Mouse (Mus musculus) liver (tissue): ENCODE measurements at regions not wholly inside any gene's neighbourhood (a gene's known extent, or its start where the extent isn't known, plus 50 kb on each side); places are given as distances from the start of the nearest gene placed in this dataset.

Experiments used
- DNase-seq: peaks from one replicate; pipeline ENCODE4 v3.0.0-alpha.2; 2020; ENCODE audit warnings: mixed read lengths

DNA sequence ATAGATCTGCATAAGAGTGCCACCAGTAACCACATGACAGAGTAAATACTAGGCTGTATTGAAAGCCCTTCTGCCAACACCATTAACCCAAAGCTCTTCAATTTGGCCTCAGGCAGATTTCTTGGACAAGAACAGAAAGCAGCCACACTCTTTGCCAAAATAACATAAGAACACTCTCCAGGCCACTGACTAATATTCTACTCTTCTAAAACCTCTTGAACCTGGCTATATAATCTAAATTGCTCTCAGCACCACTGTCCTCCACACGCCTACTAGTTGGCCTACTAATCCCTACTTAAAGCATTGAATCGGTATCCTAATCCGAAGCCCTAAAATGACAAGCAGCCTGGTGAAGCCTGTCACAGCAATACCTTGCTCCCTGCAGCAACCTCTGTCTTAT, 467.5 kb downstream of the 1700129C05Rik start:
- no peak for DNase-seq

DNA sequence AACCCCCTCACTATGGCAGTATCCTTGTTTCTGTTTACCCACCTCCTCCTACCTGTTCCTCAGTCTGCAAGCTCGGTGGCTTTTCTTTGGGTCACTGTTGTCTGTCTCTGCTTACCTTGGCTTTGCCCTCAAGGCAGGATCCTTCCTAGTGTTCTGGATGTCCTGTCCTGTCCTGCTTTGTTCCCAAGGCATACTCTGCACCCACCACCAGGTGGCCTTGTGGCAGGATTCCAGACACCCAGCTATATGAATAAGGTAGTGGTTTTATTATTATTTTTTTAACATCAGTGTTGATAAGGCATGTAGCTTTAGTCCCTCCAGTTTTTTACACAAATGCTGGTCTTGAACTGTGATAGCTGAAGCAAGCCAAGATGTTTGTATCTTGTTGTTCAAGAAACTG, 478.7 kb downstream of the 1700129C05Rik start:
- no peak for DNase-seq

DNA sequence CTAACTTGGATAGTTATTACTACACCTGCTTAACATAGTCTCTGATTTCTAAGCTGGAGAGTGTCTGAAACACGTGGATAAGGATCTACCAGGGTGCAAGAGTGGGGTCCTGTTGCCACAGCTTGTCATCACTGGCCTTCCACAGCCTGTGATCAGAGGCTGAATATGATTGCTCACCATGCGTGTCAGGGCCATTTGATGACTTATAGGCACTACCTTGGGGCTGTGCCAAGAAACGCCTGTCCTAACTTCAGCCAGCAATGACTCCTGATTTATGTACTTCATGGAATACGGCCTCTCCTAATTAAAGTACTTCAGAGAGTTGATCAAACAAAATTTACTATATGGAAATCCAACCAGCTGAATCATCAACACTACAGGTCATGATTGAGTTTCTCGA, 480.1 kb downstream of the 1700129C05Rik start:
- DNase-seq: no peak

DNA sequence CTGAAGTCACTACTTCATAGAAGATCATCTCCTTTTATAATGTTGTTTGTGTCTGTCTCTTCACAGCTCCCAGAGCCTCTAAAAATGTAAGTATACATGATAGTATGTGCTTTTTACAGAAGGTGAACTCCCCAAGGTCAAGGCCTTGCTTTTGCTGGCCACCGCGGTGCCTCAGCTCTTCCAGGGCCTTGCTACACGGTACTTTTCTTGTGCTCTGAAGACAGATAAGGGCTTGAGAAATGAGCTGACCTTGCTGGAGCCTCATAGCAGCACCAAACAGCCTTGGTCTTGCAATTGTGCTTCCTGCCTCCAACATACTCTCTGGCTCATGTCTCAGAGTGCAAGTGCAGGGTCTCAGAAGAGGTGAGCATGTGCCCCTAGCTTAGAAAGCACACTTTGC, 481.3 kb downstream of the 1700129C05Rik start:
- DNase-seq: no peak

DNA sequence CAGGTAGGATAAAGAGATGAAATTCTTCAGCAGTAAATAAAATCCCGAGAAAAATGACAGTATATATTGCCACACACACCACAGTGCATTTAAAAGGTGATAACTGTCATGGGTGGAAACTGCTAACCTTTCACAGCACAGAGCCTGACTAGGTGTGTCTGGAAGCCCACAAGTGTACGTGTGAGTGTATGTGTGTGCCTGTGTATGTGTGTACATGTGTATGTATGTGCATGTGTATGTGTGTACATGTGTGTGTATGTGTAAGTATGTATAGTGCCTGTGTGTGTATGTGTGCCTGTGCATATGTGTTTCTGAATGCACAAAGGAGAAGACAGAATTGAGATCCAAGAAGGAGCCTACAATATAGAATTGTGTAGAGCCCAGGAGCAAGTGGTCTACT, 485.4 kb downstream of the 1700129C05Rik start:
- no peak for DNase-seq

DNA sequence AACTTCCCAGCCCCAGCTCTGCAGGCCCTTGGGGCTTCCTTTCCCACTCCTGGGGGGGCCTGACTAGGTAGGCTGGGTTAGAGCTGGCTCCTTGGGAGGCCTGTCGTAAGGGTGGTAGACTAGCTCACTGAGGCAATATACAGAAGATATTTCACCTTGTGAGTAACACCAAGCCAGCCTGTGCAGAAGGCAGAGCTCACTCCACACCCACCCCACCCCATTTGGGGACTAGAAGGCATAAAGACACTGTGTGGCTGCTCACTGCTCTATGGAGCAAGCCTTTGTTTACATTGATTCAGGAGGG, 485.8 kb downstream of the 1700129C05Rik start:
- no peak for DNase-seq

DNA sequence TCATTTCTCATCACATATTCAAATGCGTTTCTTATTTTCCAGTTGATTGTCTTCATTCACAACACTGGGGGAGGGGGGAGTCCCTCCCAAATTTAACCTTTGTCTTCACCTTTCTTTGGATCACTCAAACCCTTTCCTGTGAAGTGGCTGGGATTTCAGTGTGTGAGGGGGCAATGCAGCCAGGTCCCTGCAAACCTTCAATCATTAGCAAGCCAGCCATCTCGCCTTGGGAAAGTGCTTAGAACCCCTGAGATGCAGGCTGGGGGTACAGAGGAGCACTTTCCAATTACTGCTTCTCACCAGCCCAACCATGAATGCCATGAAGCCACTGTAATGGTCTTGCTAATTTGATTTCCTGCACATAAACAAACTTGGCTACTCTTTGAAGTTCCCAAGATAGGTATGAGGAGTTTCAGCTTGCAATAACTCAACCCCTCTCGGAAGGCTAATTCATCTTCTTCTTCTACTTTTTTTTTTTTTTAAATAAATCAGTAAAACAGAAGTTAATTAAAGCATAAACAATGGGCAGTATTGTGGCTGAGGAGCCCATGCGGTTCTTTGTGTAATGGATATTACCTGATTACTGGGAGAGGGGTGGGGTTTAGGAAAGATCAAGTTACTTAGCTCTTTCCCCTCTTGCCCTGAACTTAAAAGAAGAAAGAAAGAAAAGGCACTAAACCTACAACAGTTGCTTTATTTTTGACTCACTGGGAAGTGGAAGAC, 486.3 kb downstream of the 1700129C05Rik start:
- DNase-seq: no peak

DNA sequence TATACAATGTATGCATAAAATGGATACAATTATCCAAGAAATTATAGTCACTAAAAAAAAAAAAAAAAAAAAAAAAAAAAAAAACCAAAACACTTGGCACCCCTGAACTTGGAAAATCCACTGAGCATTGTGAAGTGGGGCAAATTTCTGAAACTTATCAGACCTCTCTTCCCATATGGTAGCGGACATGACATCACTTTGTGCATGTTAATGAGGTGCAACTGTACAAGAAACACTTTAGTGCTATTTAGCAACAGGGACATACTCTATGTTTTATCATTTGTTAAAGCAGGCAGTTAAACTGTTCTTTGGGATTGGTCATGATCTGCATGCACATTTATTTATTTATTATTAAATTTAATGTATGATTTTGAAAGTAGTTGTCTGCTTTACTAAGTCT, 489.7 kb downstream of the 1700129C05Rik start:
- no peak for DNase-seq

DNA sequence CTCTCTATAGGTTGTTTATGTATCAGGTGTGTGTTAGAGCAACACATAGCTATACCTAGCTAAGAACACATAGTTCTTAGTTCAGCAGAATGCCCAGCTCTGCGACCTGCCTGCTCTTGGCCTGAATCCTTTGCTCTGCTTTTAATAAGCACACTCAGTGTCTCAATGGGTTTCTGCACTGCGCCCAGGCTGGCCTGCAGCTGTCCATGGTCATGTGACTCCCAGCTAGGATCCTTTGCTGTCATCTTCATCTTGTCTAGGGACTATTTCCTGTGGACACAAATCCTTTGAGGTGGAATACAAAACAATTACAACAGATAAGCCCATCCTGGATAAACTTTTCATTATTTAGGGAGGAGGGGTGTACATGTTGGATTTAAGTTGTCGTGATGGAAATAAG, 490.7 kb downstream of the 1700129C05Rik start:
- no peak for DNase-seq

DNA sequence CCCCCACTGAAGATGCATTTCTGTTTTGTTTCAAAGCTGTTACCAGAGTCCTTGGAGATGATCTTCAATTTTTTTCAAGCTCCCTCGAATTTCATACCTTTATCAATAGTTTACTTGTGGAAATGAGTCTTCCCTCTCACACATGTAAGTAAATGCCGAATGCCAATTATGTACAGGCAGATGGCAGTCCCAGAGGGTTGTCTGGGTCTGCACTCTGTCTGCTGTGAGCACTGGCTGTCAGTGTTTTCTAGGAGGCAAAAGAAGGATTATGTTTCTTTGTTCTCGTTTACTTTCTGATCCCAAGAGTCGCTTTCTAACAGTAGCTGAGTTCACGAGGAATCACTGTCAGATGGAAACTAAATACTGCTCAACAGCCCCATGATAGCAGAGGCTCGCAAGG, 491.5 kb downstream of the 1700129C05Rik start:
- DNase-seq: no peak

DNA sequence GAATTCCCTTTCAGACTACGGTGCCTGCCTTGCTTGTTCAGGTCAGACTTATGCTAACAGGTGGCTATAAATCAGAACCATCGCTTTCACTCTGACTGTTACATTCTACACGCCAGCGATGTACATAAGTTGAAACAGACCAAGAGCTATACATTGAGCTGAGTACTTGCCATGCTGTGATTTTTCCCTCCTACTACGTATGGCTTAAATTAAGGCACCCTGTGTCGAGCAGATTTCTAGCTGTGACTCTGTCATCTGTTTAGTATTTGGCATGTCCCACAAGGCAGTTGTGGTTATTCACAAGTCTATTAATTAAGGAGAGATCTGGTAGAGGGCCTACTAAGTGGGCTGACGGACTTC, 504.4 kb downstream of the 1700129C05Rik start:
- no peak for DNase-seq

DNA sequence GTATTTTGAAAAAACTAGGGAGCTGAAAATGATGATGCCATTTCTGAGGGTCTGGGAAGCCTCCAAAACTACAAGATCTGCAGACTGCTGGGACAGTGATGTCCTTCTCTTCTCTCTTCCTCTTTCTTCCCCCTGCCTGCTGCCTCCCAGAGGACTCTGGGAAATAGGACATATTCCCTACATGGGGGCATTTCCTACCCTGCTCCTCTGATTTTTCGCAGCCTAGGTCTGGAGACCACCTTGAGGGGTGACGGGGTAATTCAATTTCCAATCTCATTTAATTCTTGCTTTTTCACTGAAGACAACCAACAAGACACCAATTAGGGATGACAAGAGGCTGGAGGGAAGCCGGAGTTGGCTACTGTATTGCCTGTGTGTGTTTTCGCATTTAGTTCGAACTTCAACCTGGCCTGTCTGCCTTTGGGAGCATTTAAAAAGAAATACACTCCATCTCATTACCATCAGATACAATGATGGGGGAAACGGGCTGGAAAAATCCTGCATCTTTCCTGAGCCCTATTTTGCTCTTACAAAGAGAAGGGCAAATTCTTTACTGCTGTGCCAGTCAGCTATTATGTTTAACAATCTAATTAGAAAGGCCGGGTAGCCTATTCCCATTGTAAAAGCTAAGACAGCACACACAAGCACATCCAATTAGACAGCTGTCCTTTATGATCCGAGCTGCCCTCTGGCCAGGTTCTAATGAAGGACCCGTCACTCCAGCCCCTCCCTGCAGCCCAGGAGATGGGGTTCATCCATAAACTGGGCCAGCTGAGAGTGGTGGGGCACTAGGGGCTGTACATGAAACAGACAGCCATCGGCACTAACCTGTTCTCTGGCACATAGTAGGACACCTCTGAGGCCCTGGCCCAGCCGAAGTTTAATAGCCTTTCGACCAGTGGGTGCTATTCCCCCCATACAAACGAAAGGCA, 505.0 kb downstream of the 1700129C05Rik start:
- no peak for DNase-seq

DNA sequence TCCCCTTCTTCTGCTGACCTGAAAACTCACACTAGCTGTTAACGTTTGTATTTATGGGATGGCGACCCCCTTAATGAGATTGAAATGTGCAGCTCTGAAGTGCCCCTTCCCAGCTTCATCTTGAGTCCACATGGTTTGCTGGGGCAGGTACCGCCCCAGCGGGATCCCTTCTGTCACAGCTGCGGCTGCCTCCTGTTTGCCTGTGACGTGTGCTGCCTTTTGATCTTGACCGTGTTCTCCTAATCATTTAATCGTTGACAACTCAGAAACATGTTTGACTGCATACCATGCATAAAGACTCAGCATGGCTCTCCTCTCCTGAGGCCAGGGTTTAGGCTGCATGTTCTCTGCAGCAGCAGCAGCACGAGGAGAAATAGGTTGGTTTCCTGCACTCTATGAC, 511.5 kb downstream of the 1700129C05Rik start:
- no peak for DNase-seq

DNA sequence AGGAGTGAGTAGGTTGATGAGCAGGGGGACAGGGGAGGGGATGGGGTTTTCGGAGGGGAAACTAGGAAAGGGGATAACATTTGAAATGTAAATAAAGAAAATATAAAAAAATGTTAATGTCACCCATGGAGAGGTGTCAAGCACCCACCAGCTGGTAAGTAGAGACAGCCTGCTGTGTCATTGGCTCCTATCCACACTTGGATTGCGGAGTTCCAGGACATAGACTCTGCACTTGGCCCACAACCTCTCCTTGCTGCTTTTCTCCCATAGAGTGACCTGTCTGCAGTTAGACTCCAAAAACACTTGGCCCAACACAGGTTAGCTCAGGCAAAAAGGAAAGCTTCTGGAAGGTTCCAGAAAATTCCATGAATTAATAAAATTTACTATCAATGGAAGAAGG, 514.4 kb downstream of the 1700129C05Rik start:
- no peak for DNase-seq

DNA sequence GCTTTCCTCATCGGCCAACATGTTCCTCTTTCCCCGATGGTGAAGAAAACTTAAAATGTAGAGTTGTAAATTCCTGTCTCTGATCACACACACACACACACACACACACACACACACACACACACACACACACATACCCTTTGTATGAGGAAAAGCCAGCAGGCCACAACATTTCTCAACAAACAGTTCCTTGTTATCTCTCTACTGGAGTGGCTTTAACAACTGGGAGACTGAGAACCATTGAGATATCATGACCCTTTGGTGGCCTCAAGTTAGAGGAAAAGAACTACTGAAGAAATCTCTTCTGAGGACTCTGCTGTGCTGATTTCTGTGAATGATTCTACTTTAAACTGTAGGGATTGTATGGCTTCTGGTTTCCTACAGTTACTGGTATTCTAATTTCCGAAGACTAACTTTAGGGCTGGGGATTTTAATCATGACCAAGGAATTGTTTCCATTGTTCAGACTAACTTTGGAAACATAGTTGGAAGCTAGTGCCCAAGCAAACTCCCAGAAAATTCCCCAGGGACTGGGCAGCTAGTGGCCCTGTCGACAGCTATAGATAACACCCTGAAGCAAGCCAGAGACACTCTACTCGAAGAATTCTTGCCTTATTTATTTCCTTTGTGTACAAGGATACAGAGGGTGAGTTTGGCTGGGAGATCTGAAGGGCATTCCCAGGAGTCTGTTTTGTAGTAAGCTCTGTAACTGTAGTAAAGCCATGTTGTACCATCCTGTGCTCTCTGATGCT, 516.0 kb downstream of the 1700129C05Rik start:
- no peak for DNase-seq

DNA sequence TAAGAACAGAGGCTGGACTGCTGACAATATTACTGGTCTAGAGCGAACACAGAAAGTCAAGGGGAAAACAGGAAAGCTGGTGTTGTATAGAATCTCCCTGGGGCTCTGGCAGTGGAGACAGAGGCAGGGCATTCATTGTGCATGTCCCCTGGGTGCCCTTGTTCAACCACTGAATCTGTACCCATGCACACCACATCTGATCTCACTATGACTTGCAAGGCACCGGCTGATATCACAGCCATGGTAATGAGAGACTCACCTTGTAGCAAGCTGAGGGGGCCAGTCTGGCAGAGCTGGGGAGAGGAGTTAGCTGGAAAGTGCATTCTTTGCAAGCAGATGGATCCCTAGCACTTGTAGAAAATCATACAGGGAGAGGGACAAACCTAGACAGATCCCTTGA, 522.5 kb downstream of the 1700129C05Rik start:
- DNase-seq: no peak

DNA sequence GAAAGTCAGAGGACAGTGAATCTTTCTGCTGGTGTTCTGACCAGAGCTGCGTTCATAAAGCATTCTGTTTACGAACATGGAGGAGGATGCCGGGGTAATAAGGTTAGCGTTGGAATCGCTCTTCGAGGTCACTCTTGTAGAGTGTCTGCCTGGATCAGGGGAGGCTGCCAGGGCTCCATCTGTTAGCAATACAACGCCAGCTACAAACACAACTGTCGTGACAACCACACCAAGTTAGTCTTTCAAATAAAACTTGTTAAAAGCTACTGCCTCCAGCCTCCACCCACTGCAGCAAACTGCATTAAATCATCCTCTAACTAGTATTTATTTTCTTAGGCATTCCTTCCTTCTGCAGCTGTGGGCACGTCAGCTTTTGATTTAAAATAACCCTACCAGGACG, 525.0 kb downstream of the 1700129C05Rik start:
- DNase-seq: no peak

DNA sequence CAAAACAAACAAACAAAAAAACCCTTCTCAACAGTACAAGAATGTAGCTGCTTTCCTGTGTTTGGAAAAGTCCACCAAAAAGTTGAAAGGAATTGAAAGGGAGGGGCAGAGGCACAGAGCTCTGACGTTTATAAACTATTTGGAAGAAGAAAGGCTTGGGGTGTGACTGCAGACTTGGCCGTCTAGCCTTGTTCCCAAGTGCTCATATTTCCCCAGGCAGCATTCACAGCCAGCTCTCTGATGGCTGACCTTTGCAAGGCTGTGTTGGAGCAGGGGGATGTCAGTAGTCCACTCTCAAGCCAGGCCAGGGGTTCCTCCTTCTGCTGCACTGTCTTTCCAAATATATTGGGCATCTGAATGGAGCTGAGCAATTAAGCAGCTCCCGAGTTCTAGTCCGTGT, 534.5 kb downstream of the 1700129C05Rik start:
- DNase-seq: no peak

DNA sequence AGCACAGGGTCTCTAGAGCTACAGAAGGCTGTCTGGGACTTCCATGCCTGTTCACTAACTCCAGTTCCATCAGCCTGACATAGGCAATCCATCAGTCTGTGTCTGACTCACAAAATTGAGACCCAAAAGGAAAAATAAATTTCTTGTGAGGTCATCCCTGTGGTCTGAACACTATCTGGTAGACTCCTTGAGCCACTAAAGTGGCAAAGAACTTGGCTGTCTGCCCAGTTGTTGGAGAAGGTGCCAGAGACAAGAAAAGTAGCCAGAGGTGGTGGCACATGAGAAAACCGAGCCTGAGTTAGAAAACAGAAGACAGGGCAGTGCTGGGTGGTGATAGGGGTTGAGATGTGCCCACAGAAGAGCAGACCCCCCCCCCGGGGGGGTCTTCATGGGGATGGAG, 535.0 kb downstream of the 1700129C05Rik start:
- no peak for DNase-seq

DNA sequence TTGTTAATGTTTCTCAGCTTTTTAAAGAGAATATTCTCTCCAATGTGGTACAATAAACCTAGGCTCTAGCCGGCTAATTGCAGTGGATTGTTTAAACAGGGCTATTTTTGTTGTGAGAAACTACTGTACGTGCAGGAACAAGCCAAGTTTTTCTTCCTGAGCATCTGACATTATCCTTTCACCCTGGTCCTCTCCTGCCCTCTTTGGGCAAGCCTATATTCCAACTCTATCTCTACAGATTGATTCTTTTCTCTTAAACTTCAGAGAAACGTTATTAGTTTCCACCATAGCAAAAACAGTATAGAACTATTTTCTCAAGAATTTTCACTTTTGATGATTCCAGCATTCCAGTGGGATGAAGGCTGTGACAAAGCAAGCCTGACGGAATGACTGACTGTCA, 535.2 kb downstream of the Fgf9 start:
- no peak for DNase-seq

DNA sequence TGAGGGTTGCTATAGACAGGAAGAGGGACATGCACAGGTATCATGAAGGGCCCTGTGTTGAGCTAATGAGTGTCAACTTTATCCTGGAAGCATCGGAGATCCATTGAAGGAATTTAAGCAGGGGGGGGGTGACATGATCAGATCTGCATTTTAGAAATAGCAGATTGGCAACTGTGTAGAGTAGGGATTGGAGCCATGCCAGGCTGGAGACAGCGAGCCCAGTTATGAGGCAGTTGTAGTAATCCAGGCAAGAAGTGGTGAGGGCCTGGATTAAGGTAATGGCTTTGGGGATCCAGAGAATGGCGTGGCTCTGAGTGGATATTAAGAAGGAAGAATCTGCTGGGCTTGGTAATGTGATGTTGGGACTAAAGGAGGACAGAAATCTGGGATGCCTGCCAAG, 528.5 kb downstream of the Fgf9 start:
- no peak for DNase-seq

DNA sequence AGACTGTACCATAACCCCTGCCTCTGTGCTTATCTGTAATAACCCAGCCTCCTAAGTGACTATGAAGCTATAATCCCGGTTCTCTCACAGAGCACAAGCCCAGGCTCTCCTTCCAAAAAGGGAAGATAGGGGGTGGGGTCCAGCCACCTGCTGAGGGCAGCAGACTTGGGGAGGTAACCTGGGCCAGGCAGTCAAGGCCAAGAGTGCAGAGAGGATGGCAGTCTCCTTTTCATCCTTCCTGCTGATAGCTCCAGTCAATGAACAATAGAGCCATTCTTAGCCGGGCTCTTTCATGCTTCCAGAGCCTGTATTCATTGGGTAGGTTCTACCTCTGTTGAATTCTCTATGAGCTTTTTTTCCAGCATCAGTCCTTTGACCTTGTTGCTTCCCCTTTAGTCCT, 527.5 kb downstream of the Fgf9 start:
- DNase-seq: no peak

DNA sequence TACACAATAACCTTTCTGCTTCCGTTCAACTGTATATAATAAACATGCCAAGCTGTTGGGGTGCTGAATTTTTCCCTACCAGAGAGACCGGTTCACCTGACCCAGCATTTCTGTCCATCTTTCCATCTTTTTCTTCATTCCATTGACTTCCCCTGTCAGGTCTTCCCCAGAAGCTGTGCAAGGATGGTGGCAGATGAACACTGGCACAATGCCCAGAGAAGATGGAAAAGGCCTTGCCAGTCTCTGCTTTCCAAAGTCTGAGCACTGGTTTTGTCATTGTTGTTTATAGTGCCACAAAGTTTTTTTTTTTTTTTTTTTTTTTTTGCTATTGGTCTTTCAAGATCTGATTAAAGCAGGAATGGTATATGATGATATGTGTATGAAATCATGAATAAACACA, 526.6 kb downstream of the Fgf9 start:
- DNase-seq: no peak

DNA sequence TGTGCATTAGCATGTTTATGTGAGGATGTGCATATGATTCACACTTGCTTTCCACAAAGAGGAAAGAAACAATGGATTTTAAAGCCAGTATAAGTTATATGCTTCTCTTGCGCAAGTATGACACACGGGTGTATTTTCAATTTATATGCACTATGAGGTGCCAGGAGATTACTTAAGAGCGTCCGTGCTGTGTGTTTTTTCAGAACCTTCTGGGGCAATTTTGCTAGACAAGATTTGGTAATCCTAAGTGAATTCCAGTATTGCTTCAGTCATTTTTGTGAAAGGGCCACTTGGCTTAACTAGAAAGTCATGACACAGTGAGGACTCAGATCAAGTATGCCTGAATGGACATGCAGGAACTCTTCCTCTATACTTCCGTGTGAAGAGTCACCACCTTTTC, 511.5 kb downstream of the Fgf9 start:
- no peak for DNase-seq
